Mouse (Mus musculus): ENCODE measurements at regions not wholly inside any gene's neighbourhood (a gene's known extent, or its start where the extent isn't known, plus 50 kb on each side); places are given as distances from the start of the nearest gene placed in this dataset.

DNA sequence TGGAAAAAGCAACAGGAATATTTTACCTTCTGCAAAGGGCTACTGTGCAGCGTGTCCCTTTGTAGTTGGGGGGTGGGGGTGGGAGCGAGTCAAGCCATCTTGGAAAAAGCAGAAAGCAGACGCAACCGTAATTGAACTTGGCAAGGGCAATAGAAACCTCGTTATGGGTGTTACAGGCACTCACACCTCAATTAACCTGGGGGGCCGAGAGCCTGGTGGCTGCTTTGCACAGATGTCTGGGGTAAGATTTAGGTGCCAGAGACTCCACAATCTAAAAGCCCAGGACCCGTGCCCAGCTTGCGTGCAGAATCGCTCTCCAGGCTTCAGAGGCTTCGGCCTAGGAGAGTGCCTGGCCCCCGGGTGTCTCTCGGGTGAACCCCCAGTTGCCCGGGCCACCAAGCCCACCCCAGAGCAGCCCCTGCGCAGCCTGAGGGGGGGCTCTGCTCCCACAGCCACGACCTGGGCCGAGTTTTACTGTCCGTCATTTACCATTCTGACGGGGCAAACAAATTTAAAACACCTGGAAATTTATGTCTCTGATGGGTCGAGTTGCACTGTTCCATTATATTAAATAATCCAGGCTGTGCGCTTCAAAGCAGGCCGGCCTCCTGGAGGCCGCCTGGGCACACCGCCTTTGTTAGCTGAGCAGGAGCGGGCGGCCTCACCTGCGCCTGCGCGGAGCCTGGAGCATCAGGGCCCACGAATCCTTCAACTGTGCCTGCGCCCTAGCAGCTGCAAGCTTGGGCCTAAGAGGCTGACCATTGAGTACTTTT is 212.4 kb downstream of the Srbd1 start:
- no peak for ATAC-seq (replicated peaks; ENCODE audit: low FRiP score, low TSS enrichment, poor library complexity, severe bottlenecking)

DNA sequence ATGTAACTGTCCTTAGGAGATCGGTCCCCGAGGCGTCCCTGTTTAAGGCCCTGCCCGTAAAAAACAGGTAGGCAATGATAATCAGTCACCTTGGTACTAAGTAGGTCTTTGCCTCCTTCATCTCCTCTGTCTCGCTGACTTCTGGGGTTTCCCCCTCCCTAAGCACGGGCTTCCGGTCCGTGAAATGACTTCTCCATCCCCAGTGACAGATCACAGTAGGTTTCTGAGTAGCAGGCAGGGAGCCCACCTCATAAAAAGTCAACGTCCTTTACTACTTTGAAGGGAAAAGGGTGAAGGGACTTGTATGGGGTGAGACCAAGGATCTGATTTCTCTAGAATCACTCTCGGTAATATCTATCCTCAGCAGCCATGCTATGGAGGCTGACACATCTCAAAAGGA is 213.0 kb downstream of the Srbd1 start:
- no peak for ATAC-seq (replicated peaks; ENCODE audit: low FRiP score, low TSS enrichment, poor library complexity, severe bottlenecking)

DNA sequence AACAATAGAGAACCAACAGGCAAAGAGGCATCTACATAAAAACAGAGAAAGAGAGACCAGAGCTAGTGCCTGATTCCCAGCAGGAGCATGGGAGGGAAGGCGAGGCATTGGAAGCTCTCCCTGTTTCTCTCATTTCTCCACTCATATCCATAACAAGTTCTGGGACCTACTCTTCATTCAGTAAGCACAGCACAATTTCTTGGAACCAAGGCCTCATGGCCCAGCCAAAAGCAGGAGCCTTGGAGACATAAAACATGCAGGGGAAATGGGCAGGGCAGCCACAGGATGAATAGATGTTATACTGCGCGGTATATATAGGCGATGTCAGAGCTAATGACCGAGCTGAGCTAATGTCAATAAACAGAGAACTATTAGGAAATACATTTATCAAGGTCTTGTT is 214.2 kb downstream of the Srbd1 start:
- ATAC-seq (replicated peaks; ENCODE audit: low FRiP score, low TSS enrichment, poor library complexity, severe bottlenecking), result no peak

DNA sequence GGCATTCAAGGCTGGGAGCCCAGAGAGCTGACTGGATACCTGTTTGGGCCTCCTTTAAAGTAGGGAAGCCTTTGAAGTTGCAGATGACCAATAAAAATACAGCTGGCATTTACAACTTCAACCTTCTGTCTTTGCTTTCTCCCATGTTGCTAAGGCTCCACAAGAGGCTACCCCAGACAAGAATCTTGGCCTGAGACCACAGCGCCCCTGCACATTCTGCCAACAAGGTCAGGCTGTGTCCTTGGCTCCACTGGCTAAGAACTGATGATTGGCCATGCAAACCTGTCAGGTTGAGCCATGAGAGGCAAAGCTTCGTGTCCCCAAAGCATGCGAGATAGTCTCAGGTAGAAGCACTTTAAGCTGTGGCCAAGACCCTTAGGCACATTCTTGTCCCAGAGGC is 214.6 kb downstream of the Srbd1 start:
- ATAC-seq (replicated peaks; ENCODE audit: low FRiP score, low TSS enrichment, poor library complexity, severe bottlenecking), result no peak

DNA sequence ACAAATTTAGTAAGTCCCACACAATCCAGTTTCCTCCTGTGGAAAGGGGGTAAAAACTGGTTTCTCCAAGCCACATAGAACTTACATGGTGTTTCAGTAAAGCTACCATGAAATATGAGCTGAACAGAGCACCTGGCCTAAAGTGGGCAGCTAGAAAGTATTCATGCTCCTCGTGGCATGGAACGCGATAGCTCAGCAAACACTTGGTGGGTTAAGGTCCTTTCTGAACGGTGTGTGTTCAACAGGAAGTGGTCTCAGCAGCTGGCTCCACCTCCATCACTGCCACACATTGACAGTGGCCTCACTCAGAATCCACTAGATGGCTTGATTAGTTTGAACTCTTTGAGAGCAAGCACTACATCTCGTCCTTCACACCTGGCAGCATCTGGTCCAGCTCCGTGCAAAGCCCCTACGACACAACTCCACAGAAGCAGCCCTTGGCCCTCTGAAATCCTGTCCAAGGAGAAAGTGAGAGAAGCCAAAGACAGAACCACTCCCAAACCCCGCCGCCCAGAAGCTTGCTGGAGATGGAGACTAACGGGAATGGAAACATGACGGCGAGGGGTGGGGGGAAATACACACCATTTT is 215.2 kb downstream of the Srbd1 start:
- ATAC-seq (replicated peaks; ENCODE audit: low FRiP score, low TSS enrichment, poor library complexity, severe bottlenecking), result no peak

DNA sequence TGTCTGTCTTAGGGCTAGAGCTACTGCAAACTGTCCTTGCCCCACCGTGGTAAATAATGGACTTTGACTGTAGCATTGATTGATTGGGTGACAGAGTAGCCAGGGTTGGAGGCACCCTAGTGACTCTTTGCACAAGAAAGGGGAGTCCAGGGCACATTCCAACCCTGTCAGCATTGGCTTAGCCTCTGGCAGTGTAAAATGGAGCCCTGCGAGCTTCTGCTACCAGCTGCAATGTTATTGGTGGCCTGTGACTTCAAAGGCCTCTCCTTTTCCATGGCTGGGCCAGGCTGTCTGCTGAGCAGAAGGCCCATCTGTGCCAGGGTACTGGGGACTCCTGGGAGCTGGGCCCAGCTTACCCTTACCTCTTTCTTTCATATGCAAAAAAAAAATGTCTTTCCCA is 216.4 kb downstream of the Srbd1 start:
- ATAC-seq (replicated peaks; ENCODE audit: low FRiP score, low TSS enrichment, poor library complexity, severe bottlenecking), result no peak

DNA sequence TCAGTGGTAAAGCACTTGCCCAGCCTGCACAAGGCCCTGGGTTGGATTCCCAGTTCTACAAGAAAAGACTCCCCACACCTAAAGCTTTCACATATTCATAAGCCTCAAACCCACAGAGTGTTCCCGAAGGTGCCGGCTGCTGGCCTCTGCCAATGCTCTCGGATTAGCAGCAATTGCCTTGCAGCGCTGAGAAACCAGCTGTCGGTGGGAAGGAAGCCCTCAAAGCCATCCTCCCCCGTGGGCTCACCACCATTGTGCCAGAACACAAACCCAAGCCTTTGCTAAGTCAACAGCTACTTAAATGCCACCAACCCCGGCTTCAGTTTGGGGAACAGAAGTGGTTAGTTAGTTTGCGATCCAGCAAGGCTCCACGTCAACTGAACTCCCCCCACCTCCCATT is 217.7 kb downstream of the Srbd1 start:
- no peak for ATAC-seq (replicated peaks; ENCODE audit: low FRiP score, low TSS enrichment, poor library complexity, severe bottlenecking)

DNA sequence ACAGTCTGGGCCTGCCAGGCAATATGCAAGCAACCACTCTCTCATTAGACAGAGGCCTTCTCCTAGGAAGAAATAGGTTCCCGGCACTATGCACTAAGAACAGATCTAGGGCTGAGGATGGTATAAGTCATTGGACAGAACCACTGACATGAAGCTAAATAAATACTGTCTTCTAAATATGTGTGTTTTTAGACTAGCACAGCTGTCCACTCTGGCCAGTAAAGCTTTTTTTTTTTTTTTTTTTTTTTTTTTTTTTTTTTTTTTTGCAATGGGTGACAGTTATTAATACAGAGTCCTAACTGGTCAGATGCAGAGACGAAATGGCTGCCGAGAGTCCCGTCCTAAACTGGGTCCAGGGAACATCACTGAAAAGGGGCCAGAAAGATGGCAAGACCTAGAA is 218.9 kb downstream of the Srbd1 start:
- ATAC-seq (replicated peaks; ENCODE audit: low FRiP score, low TSS enrichment, poor library complexity, severe bottlenecking), result no peak

DNA sequence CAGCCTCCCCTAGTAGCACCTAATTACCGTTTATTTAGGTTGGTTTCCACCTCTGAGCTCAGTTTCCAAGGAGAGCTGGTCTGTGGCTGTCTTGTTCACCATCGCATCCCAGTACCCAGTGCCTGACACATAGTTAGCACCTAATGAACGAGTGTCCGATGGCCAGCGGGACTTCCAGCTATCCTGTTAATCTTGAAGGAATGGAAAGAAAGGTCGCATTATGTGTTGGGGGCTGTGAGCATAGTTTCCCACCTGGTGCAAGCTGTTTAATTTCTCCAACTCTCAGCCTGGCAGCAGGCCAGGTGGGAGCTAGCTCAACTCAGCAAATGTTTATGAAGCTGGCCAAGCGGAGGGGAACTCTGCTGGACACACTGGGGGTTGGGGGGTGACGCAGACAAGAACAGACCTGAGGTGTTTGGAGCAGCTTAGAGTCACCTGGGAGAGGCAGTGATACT is 223.7 kb downstream of the Srbd1 start:
- ATAC-seq (replicated peaks; ENCODE audit: low FRiP score, low TSS enrichment, poor library complexity, severe bottlenecking), result no peak

DNA sequence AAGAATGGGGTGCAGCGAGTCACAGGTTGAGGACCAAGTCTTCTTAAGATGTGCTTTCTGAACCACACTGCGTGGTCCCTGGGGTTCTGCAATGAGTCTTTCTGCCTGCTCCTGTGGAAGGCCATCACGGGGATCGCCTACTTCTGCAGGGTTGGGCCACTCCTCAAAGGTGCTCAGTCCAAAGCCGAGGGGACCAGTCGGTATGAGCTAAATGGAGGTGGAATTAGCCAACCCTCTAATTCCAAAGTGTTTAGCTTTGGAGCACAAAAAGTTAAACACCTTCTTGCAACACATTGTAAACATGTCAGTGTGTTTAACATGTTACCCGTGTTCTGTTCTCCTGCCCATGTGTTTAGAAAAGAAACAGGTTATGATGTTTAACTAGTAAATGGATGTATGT is 225.1 kb downstream of the Srbd1 start:
- no peak for ATAC-seq (replicated peaks; ENCODE audit: low FRiP score, low TSS enrichment, poor library complexity, severe bottlenecking)

DNA sequence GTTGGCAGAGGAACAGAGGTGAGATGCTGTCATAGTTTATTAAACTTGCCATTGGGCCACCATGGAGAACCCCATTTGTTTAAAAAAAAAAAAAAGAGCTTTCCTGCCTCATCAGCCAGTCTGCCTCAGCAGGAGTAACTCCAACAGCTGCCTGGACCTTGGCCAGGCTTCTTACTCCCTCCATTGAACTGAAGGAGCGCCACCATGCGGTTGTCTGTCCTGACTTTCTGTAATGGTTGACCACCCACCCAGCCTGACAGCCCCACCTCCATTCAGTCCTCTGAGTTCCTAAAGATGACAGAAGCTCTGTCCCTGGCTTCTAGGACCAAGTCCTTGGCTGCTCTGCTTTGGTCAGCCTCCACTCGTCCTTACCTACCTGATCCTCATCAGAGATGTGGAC is 227.8 kb upstream of the Six2 start:
- ATAC-seq (replicated peaks; ENCODE audit: low FRiP score, low TSS enrichment, poor library complexity, severe bottlenecking), result no peak

DNA sequence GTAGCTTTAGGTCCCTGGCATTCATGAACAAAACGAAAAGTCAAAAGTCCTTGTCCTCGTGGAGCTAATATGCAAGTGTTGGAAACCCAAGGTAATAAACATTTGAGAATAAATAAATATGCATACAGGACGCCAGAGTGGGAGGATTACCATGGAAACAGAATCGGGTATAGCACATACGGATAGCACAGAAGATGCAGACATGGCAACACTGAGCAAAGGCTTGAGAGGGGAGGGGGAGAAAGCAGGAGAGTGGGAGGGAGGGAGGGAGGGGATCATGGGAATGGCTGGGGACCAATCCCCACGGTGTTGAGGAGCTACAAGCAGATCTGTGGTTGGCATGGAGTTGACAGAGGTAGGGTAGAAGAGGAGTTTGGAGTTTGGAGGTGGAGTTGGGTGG is 226.0 kb upstream of the Six2 start:
- ATAC-seq (replicated peaks; ENCODE audit: low FRiP score, low TSS enrichment, poor library complexity, severe bottlenecking), result no peak

DNA sequence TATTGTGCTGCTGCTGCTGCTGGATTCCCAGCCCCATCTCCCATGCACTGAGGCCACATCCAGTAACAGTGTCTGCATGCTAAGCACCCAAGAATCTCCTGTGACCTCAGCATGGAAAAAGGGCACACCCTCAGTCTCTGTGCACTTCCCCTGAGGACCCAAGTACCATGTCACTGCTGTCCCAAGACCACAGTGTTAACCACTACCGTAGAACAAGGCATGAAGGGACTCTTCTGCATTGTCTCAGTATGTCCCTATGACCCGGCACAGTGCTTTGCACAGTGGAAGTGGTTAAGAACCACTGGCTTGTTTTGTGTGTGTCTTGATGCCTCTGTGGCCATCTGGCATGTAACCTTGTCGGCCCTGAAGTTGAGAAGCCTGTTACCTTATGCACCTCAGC is 220.6 kb upstream of the Six2 start:
- ATAC-seq (replicated peaks; ENCODE audit: low FRiP score, low TSS enrichment, poor library complexity, severe bottlenecking), result no peak

DNA sequence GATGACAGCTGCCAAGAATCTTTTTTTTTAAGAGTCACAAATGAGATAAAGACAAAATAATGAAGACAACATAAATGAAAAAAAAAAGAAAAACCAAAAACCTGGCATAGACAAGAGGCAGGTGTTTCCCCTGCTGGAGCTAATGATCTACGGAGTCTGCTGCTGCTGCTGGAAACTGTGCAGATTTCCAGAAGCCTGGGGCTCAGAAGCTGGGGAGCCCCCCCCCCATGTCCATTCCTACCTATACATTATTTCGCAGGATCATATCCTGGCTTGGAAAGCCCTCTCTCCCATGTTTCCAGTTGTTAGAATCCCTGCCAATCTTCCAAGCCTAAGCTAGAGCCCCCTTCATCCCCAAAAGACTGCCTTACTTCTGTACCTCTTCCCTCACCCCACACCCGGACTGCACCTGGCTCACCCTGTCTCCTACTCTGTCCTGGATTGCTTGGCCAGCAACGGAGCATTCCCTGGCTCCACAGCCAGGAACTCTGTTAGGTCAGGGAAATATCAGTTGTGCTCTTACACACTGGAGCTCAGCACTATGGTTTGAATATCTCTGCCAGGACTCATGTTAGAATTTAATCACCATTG is 218.6 kb upstream of the Six2 start:
- ATAC-seq (replicated peaks; ENCODE audit: low FRiP score, low TSS enrichment, poor library complexity, severe bottlenecking), result no peak

DNA sequence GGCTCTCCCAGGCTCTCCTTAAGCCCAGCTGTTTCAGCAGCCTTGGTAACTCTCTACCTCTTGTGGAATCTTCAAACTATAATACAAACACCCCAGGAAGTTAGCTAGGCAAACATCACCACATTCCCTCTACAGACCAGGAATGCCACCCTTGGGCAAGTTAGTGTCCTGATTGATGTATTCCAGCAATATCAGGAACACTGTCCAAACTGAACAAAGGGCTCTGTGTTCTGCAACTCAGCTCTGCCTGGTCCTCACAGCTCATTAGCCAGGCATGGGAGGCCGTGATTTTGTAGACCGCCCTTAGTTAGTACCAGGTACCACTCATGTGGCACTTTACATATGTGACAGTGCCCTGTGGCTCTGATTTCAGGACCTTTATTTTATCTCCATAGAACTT is 214.5 kb upstream of the Six2 start:
- ATAC-seq (replicated peaks; ENCODE audit: low FRiP score, low TSS enrichment, poor library complexity, severe bottlenecking), result no peak

DNA sequence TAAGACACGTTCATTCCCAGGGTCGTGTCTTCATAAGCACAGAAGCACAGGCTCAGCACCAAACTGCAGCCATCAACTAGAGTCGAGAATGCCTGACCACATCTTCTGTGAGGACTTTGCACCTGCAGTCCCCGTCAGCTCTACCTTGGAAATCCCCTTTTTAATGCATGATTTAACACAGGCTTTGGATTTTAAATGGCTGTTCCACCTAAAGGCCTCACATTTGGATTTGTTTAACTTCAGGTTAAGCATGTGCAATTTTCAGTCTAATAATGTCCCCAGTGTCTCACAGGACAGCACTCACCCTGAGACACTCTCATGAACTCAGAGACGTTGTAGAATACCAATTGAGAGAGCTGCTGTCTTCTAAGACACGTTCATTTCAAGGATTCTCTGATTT is 211.0 kb upstream of the Six2 start:
- no peak for ATAC-seq (replicated peaks; ENCODE audit: low FRiP score, low TSS enrichment, poor library complexity, severe bottlenecking)

DNA sequence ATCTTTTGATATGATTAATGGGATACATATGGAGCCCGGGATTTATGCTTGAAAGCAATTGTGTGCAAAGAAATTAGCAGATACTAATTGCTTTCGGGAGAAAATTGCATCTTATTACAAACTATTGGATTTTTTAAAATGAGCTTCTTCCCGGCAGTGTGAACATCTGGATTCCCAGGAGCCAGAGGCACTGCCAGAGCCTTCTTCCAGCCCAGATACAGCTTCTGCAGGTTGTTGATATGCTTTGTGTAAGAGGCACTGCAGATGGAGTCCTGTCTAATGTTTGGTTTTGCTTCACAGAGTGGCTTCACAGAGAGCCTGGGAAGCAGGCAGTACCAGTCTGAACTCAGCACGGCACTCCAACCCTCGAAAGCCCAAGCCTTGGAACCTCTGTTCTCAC is 207.9 kb upstream of the Six2 start:
- no peak for ATAC-seq (replicated peaks; ENCODE audit: low FRiP score, low TSS enrichment, poor library complexity, severe bottlenecking)

DNA sequence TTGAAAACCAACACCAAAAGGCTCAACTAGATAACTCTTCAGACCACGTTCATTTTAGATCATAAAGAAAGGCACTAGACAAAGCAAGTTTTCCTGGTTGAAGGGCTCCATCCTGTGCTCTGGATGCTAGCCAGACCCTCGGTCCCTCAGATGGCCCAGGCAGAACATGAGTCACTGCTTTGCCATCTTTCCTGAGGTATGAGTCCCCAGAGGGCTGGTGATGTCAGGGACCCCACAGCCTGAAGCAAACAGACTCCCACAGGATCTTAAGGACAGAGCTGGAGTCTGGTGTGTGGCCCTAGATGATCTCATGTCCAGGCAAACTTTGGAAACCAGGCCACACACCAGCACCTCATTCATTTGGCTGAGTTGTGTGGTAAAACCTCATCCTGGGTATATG is 203.2 kb upstream of the Six2 start:
- no peak for ATAC-seq (replicated peaks; ENCODE audit: low FRiP score, low TSS enrichment, poor library complexity, severe bottlenecking)

DNA sequence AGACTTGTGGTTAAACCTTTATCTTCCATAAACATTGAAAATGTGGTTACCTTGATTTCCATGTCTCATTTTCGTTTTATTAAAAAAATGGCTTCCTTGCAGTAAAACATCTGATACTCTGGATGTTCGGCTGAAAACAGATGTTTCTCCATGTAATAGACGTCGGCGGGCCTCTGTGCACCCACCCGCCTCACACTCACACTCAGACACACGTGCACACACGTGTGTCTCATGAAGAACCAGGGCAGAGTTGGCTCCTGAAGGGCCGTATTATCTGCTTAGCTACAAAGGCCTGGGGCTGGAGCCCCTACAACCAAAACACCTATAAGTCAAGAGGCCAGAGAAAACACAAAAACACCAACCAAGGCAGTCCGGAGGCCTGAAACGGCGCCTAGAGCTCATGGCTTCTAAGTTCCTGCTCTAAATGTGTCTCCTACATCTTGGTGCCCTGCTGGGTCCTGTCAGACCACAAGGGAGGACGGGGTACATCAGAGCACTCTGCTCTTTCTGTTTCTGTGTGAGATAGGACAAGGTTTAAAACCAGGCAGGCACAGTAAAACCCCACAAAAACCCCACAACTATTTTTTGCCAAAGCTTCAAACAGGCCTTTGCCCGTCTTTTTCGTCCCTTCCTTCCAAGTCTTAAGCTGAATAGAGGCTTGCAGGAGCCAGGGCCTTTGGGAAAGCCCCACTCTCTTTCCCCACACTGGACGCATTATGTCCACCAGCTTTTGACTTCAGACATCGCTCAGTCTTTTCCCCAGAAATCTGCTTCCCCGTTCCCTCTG is 201.9 kb upstream of the Six2 start:
- no peak for ATAC-seq (replicated peaks; ENCODE audit: low FRiP score, low TSS enrichment, poor library complexity, severe bottlenecking)

DNA sequence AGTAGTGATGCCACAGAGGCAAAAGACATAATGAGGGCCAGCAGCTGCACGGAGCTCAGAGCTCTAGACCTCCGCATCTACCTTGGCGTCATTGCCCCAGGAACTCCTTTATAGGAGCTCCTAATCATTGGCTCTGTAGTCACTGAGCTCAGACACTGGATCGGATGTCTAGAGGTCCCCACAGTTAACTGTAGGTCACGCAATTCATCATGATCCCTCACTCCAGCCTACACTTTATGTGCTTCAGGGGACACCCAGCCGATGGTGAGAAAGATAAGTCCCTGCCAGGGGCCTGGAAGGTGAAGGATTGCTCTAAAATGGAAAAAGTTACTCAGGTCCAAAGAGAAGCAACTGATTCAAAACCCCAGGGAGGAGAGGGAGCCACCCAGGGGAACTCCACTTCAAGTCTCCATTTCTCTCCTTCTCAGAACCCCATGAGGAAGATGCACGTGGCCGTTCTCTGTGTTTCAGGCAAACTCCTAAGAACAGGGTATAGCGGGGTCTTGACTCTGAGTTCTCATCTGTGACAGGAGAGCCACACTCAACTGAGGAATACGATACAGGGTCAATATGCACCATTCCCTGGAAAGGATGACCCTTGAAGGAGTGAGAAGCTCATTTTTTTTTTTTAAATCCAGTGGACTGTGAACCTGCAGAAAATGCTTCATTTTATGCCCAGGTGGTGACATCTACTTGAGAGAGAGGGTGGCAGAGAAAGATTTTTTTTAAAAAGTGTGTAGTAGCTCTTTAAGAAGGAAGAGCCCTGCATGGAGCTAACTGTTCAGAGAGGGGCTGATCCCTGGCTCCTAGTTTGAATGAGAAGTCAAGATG is 200.7 kb upstream of the Six2 start:
- ATAC-seq (replicated peaks; ENCODE audit: low FRiP score, low TSS enrichment, poor library complexity, severe bottlenecking), result no peak
